Mouse (Mus musculus): ENCODE results near the gene Zp2. TPM values are rescaled to one million over a fixed set of nuclear protein-coding genes. Genes with fewer than 3 reads are reported as not detected.

Zp2 gene
- polyA plus RNA-seq, 1 experiment = 1.1 TPM

DNA sequence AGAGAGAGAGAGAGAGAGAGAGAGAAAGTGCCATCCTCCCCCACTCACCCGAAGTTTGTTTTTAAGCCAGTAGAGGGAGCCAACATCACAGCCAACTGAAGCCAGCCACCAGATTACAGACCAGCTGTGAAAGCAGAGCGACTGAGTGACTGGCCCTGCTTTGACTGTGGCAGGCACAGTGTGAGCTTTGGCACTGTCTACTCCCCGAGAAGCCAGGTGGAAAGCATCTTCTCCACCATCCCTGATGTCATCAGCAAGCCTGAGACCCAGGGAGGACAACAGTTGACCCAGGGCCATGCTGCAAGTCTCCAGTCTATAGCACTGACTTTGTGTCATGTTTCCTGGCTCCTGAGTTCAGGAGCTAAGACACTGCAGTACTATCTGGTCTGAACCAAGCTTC lies 20.2 kb downstream of the Zp2 start:
- Histone ChIP-seq H3K4me1 (replicated peaks; ENCODE audit: control insufficient read depth, insufficient read depth, low read length) (no peaks in the 10 kb centered on the region), H3K27ac (ENCODE audit: control insufficient read depth, insufficient read depth, low read length) (no peak overlapping the region), H3K36me3 (ENCODE audit: control insufficient read depth, insufficient read depth, low read length) (no peaks in the 10 kb centered on the region), H3K4me3 (ENCODE audit: control insufficient read depth, insufficient read depth, low read length) (no peak overlapping the region), H3K27me3 (ENCODE audit: control insufficient read depth, insufficient read depth, low read length) (no peaks in the 10 kb centered on the region)
- peak; percentile 21 for DNase-seq
- 7% methylated on average over 3 of the region's 3 CpGs for WGBS
- TF ChIP-seq CTCF (IDR thresholded peaks at IDR 0.05; ENCODE audit: borderline replicate concordance, control insufficient read depth, extremely low read depth, insufficient read depth, low read length, poor library complexity) (no peak), POLR2A (IDR thresholded peaks at IDR 0.05; ENCODE audit: control insufficient read depth, extremely low read depth, insufficient read depth, low read length, poor library complexity) (no peak)

DNA sequence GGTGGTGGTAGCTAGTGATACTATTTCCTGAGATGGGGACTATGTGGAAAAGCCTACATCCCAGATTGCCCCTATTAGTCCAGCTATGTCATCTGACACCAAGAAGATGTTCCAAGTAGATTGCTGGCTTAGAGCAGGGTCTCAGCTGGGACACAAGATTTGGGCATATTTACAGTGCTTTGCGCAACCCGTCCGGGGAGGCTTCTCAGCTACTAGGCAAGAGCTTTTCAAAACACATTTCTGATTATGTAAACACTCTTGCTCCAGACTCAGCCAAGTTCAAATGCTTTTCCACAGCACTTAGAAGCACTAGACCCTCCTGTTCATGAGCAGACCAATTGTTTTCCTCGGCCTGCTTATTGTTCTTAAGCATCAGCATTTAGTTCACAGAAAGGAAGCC lies 21.3 kb downstream of the Zp2 start:
- 90% methylated on average over 4 of the region's 4 CpGs for WGBS
- TF ChIP-seq POLR2A (IDR thresholded peaks at IDR 0.05; ENCODE audit: control insufficient read depth, extremely low read depth, insufficient read depth, low read length, poor library complexity) = no peak
- TF ChIP-seq CTCF (IDR thresholded peaks at IDR 0.05; ENCODE audit: borderline replicate concordance, control insufficient read depth, extremely low read depth, insufficient read depth, low read length, poor library complexity) = no peak
- no peak for DNase-seq
- H3K4me1 ChIP-seq (replicated peaks; ENCODE audit: control insufficient read depth, insufficient read depth, low read length) = no peaks in the 10 kb centered on the region
- no peak overlapping the region for H3K4me3 ChIP-seq (ENCODE audit: control insufficient read depth, insufficient read depth, low read length)
- no peak overlapping the region for H3K27ac ChIP-seq (ENCODE audit: control insufficient read depth, insufficient read depth, low read length)
- H3K36me3 ChIP-seq (ENCODE audit: control insufficient read depth, insufficient read depth, low read length) = no peaks in the 10 kb centered on the region
- no peaks in the 10 kb centered on the region for H3K27me3 ChIP-seq (ENCODE audit: control insufficient read depth, insufficient read depth, low read length)

DNA sequence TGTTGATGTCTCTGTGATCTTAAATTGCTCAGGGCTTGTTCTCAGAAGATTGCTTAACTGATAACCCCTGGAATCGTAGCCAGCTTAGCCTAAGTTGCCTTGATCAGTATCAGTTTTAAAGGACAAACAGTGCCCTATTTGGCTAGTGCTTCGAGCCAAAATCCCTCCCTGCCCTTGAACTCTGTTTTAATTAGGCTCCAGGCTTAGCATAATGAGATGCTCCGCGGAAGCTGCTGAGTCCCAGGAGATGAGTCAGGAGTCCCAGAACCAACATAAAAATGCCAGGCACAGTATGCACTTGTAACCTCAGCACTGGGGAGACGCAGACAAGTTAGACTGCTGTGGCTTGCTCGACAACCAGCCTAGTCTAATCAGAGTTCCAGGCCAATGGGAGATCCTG lies 27.6 kb downstream of the Zp2 start:
- no peaks in the 10 kb centered on the region for H3K36me3 ChIP-seq (ENCODE audit: control insufficient read depth, insufficient read depth, low read length)
- no peaks in the 10 kb centered on the region for H3K4me1 ChIP-seq (replicated peaks; ENCODE audit: control insufficient read depth, insufficient read depth, low read length)
- no peaks in the 10 kb centered on the region for H3K27me3 ChIP-seq (ENCODE audit: control insufficient read depth, insufficient read depth, low read length)
- no peak overlapping the region for H3K27ac ChIP-seq (ENCODE audit: control insufficient read depth, insufficient read depth, low read length)
- no peak for DNase-seq
- no peak overlapping the region for H3K4me3 ChIP-seq (ENCODE audit: control insufficient read depth, insufficient read depth, low read length)
- TF ChIP-seq POLR2A (IDR thresholded peaks at IDR 0.05; ENCODE audit: control insufficient read depth, extremely low read depth, insufficient read depth, low read length, poor library complexity) (no peak), CTCF (IDR thresholded peaks at IDR 0.05; ENCODE audit: borderline replicate concordance, control insufficient read depth, extremely low read depth, insufficient read depth, low read length, poor library complexity) (no peak)
- 86% methylated on average over 6 of the region's 6 CpGs for WGBS

DNA sequence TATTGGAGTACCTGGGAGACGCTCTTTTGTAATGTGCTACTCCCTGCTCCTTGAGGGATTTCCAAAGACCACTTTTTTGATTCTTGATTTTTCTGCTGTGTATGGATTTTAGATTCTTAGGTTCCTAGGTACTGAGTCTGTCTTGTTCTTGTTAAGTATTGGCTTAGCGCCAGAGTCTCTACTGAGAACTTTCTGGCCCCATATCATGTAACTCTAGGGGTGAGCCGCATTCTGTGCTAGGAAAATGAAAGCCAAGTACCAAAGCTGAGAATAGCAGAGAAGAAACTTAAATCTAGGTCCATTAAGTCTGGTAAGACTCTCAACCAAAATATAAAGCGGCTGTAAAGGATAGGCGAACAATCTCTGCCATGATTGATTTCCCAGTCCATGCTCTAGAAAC lies 28.1 kb downstream of the Zp2 start:
- no peaks in the 10 kb centered on the region for H3K36me3 ChIP-seq (ENCODE audit: control insufficient read depth, insufficient read depth, low read length)
- DNase-seq = no peak
- H3K4me1 ChIP-seq (replicated peaks; ENCODE audit: control insufficient read depth, insufficient read depth, low read length) = no peaks in the 10 kb centered on the region
- WGBS = 92% methylated on average over 5 of the region's 5 CpGs
- no peaks in the 10 kb centered on the region for H3K27me3 ChIP-seq (ENCODE audit: control insufficient read depth, insufficient read depth, low read length)
- TF ChIP-seq CTCF (IDR thresholded peaks at IDR 0.05; ENCODE audit: borderline replicate concordance, control insufficient read depth, extremely low read depth, insufficient read depth, low read length, poor library complexity) (no peak), POLR2A (IDR thresholded peaks at IDR 0.05; ENCODE audit: control insufficient read depth, extremely low read depth, insufficient read depth, low read length, poor library complexity) (no peak)
- H3K4me3 ChIP-seq (ENCODE audit: control insufficient read depth, insufficient read depth, low read length) = no peak overlapping the region
- no peak overlapping the region for H3K27ac ChIP-seq (ENCODE audit: control insufficient read depth, insufficient read depth, low read length)

DNA sequence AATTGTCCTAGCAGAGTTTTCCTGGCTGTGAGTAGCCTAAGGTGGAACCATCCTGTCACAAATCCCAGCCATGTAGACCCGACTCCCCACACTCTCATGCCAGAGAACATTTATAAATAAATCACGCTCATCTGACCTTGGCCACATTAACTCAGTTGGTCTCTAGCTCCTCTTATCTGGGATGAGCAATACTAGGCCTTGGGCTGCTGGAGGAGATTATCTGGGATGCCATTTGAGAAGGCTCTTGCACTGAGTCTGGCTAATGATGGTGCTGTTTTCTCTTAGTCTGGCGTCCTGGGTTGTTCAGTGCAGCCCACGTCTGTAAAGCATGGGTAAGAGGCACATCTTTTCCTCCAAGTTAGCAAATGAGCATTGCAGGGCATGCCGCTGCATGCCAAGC lies 35.4 kb downstream of the Zp2 start:
- TF ChIP-seq CTCF (IDR thresholded peaks at IDR 0.05; ENCODE audit: borderline replicate concordance, control insufficient read depth, extremely low read depth, insufficient read depth, low read length, poor library complexity) (no peak), POLR2A (IDR thresholded peaks at IDR 0.05; ENCODE audit: control insufficient read depth, extremely low read depth, insufficient read depth, low read length, poor library complexity) (no peak)
- 94% methylated on average over 5 of the region's 5 CpGs for WGBS
- Histone ChIP-seq H3K4me3 (ENCODE audit: control insufficient read depth, insufficient read depth, low read length) (no peak overlapping the region), H3K4me1 (replicated peaks; ENCODE audit: control insufficient read depth, insufficient read depth, low read length) (no peaks in the 10 kb centered on the region; the same call in 1 of the 2 replicates), H3K27ac (ENCODE audit: control insufficient read depth, insufficient read depth, low read length) (no peak overlapping the region), H3K36me3 (ENCODE audit: control insufficient read depth, insufficient read depth, low read length) (no peaks in the 10 kb centered on the region), H3K27me3 (ENCODE audit: control insufficient read depth, insufficient read depth, low read length) (no peaks in the 10 kb centered on the region)
- no peak for DNase-seq

DNA sequence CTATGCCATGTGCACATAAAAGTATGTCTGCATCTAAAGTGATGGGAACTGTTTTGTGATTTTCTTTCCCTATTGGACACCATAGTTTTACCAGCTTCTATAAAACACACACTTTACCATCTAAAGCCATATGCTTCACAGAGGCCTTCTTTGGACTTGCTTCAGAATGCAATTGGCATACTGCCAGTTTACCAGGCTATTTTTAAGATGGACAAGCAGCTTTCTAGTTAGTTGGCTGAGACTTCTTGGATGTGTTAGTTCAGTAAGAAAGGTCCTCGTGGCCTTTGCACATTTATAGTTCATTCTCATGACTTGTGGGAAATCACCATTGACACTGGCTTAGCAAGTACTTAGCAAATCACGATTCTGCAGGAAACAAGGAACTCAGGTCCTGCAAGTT lies 38.7 kb downstream of the Zp2 start:
- H3K36me3 ChIP-seq (ENCODE audit: control insufficient read depth, insufficient read depth, low read length) = no peaks in the 10 kb centered on the region
- H3K4me1 ChIP-seq (replicated peaks; ENCODE audit: control insufficient read depth, insufficient read depth, low read length) = peaks cover 9% of the 10 kb centered on the region; the same call in 1 of the 2 replicates
- H3K27ac ChIP-seq (ENCODE audit: control insufficient read depth, insufficient read depth, low read length) = no peak overlapping the region
- WGBS = 88% methylated on average over 2 of the region's 2 CpGs
- TF ChIP-seq POLR2A (IDR thresholded peaks at IDR 0.05; ENCODE audit: control insufficient read depth, extremely low read depth, insufficient read depth, low read length, poor library complexity) (no peak), CTCF (IDR thresholded peaks at IDR 0.05; ENCODE audit: borderline replicate concordance, control insufficient read depth, extremely low read depth, insufficient read depth, low read length, poor library complexity) (no peak)
- no peaks in the 10 kb centered on the region; the same call in 1 of the 2 replicates for H3K27me3 ChIP-seq (ENCODE audit: control insufficient read depth, insufficient read depth, low read length)
- H3K4me3 ChIP-seq (ENCODE audit: control insufficient read depth, insufficient read depth, low read length) = no peak overlapping the region
- no peak for DNase-seq

DNA sequence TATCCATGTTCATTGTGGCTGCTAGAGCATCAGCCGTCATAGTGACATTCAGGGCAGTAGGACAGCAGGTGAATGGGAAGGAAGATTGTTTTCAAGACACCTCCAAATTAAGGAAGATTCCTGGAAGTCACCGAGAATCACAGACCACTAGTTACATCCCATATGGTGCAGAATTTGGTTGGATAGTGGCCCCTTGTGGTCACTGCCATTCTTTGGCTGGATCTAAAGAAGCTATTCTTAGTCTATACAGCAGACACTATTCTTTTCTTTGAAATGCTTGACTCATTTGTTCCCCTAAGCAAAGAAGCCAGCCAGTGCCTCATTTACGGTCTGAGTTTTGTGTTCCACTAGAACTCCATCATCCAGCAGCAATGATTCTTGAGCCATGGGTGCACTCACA lies 40.1 kb downstream of the Zp2 start:
- H3K36me3 ChIP-seq (ENCODE audit: control insufficient read depth, insufficient read depth, low read length) = no peaks in the 10 kb centered on the region
- 91% methylated on average over 3 of the region's 3 CpGs for WGBS
- TF ChIP-seq CTCF (IDR thresholded peaks at IDR 0.05; ENCODE audit: borderline replicate concordance, control insufficient read depth, extremely low read depth, insufficient read depth, low read length, poor library complexity) (no peak), POLR2A (IDR thresholded peaks at IDR 0.05; ENCODE audit: control insufficient read depth, extremely low read depth, insufficient read depth, low read length, poor library complexity) (no peak)
- no peaks in the 10 kb centered on the region; the same call in 1 of the 2 replicates for H3K27me3 ChIP-seq (ENCODE audit: control insufficient read depth, insufficient read depth, low read length)
- H3K4me3 ChIP-seq (ENCODE audit: control insufficient read depth, insufficient read depth, low read length) = no peak overlapping the region
- H3K4me1 ChIP-seq (replicated peaks; ENCODE audit: control insufficient read depth, insufficient read depth, low read length) = peaks cover 9% of the 10 kb centered on the region; the same call in 1 of the 2 replicates
- DNase-seq = no peak
- no peak overlapping the region for H3K27ac ChIP-seq (ENCODE audit: control insufficient read depth, insufficient read depth, low read length)

Measured in thymus, adult 2 months (tissue).